Mouse (Mus musculus) neural tube, embryonic 14.5 days (tissue): ENCODE measurements at regions not wholly inside any gene's neighbourhood (a gene's known extent, or its start where the extent isn't known, plus 50 kb on each side); places are given as distances from the start of the nearest gene placed in this dataset.
A peak's percentile ranks its signal among the peaks of the same experiment; 100 is the strongest.

Experiments used
- ATAC-seq: fragments of 200-750 bp; cut with Nextera tagmentation; 2 replicates; pipeline ENCODE4 v1.8.0; 2017; ENCODE audit warnings: low read depth, mild to moderate bottlenecking, moderate TSS enrichment, moderate library complexity
- H3K27ac ChIP-seq: fragments of 300-500 bp; sonication (generic); 2 replicates; pipeline ENCODE4 v1.5.1; 2014; ENCODE audit warnings: low read depth, mild to moderate bottlenecking, control low read depth, low read length, moderate library complexity, mixed read lengths
- H3K27me3 ChIP-seq: fragments of 300-500 bp; sonication (generic); 2 replicates; pipeline ENCODE4 v1.6.1; 2014; ENCODE audit warnings: low read length; ENCODE audit not compliant: control insufficient read depth, insufficient read depth
- H3K36me3 ChIP-seq: fragments of 300-500 bp; sonication (generic); 2 replicates; pipeline ENCODE4 v1.6.1; 2014; ENCODE audit warnings: low read length, mixed read lengths; ENCODE audit not compliant: control insufficient read depth, insufficient read depth
- H3K4me1 ChIP-seq: fragments of 300-500 bp; sonication (generic); 2 replicates; pipeline ENCODE4 v1.6.1; 2014; ENCODE audit warnings: low read length; ENCODE audit not compliant: control insufficient read depth, insufficient read depth
- H3K4me2 ChIP-seq: fragments of 300-500 bp; sonication (generic); 2 replicates; pipeline ENCODE4 v1.6.1; 2014; ENCODE audit warnings: mild to moderate bottlenecking, low read depth, low read length, control low read depth
- H3K4me3 ChIP-seq: fragments of 300-500 bp; sonication (generic); 2 replicates; pipeline ENCODE4 v1.5.1; 2014; ENCODE audit warnings: low read depth, low read length, control low read depth, mixed read lengths
- H3K9ac ChIP-seq: fragments of 300-500 bp; sonication (generic); replicated peaks from 2 replicates; pipeline ENCODE4 v1.6.1; 2014; ENCODE audit warnings: low read depth, mild to moderate bottlenecking, control low read depth, low read length, mixed read lengths
- H3K9me3 ChIP-seq: fragments of 300-500 bp; sonication (generic); 2 replicates; pipeline ENCODE4 v1.6.1; 2016; ENCODE audit warnings: low read length; ENCODE audit not compliant: control insufficient read depth
- WGBS: fragments of 180-500 bp; shearing (Covaris S2); extraction: QIAGEN DNeasy Blood & Tissue Kit; methylation state at CpG from one replicate; pipeline ENCODE4 v1.1.7; 2014; 5-methylcytosine and 5-hydroxymethylcytosine counted together

DNA sequence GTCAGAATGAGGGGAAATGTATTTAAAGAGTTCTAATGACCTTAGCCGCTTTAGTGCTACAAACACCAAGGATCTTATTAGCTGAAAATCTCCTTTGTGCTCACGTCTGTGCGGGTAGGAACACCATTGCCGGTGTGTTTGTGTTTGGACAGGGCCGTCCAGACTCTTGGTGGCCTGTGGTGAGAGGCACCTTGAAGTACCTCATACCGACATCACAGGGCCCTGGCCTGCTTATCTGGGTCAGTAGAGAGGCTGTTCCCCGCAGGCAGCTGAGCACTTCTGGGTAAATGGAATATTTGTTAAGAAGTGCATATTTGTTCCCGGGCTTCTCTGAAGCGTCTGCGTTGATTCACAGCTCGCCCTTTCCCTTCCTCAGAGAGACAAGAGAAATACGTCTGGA lies 232.8 kb upstream of the Prox1 start:
- WGBS: 68% methylated on average over 12 of the region's 12 CpGs
- no peak overlapping the region for H3K4me3 ChIP-seq
- no peak for ATAC-seq
- no peaks in the 10 kb centered on the region for H3K4me1 ChIP-seq
- H3K27me3 ChIP-seq: no peaks in the 10 kb centered on the region
- no peaks in the 10 kb centered on the region for H3K9me3 ChIP-seq
- H3K9ac ChIP-seq: no peak overlapping the region
- no peak overlapping the region for H3K27ac ChIP-seq
- no peak overlapping the region for H3K4me2 ChIP-seq
- H3K36me3 ChIP-seq: no peaks in the 10 kb centered on the region

DNA sequence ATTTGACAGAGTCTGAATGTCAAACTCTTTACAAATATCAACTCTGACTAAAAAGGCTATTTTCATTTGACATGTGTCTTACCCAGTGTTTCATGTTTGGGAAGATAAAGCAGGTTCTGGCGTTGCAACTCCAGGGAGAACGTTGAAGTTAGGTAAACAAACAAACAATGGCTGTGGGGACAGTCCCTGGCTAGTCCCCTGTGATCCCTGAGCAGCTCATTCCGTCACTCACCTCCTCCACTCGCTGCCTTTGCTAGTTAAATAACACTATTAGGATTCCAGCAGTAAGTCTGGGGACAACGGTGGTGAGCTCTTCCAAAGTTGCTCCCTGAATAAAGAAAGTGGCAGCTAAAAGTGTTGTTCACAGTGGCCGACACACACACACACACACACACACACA lies 227.8 kb upstream of the Prox1 start:
- H3K9ac ChIP-seq: no peak overlapping the region
- no peaks in the 10 kb centered on the region for H3K36me3 ChIP-seq
- no peaks in the 10 kb centered on the region for H3K4me1 ChIP-seq
- H3K4me3 ChIP-seq: no peak overlapping the region
- WGBS: 67% methylated on average over 6 of the region's 6 CpGs
- H3K9me3 ChIP-seq: no peaks in the 10 kb centered on the region
- ATAC-seq: no peak
- H3K27ac ChIP-seq: no peak overlapping the region
- no peaks in the 10 kb centered on the region for H3K27me3 ChIP-seq
- no peak overlapping the region for H3K4me2 ChIP-seq

- Histone ChIP-seq H3K4me1 (no peaks in the 10 kb centered on the region), H3K4me2 (no peak overlapping the region), H3K27me3 (no peaks in the 10 kb centered on the region), H3K9ac (no peak overlapping the region), H3K27ac (no peak overlapping the region), H3K4me3 (no peak overlapping the region), H3K36me3 (no peaks in the 10 kb centered on the region), H3K9me3 (no peaks in the 10 kb centered on the region)
- WGBS: 81% methylated on average over 2 of the region's 2 CpGs
- no peak for ATAC-seq
These were observed 227.3 kb upstream of the Prox1 start for GRCm38 (mm10) chr1:190397811-190398210.

DNA sequence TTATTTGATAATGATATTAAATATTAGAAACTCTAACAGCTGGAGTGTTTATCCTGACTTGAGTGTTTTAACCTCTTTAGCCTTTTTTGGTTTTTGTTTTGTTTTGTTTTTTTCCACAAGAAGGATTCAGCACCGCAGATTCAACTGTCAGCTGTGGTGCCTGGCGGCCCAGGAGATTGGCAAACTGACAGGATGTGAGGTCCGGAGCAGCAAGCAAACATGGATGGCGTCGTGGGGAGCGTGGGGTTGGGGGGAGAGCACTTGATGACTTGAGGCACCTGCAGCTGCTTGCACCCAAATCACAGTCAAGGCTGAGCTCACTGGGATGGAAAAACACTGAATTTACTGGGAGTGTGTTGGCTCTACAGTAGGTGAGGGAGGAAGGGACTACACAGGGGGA lies 222.5 kb upstream of the Prox1 start:
- Histone ChIP-seq H3K9me3 (no peaks in the 10 kb centered on the region), H3K27me3 (no peaks in the 10 kb centered on the region), H3K36me3 (no peaks in the 10 kb centered on the region), H3K4me3 (no peak overlapping the region), H3K9ac (no peak overlapping the region), H3K27ac (no peak overlapping the region), H3K4me1 (no peaks in the 10 kb centered on the region), H3K4me2 (no peak overlapping the region)
- WGBS: 67% methylated on average over 6 of the region's 6 CpGs
- no peak for ATAC-seq

GRCm38 (mm10) chr1:190388853-190389252 lies 218.3 kb upstream of the Prox1 start:
- Histone ChIP-seq H3K36me3 (no peaks in the 10 kb centered on the region), H3K9me3 (no peaks in the 10 kb centered on the region), H3K4me3 (no peak overlapping the region), H3K27ac (no peak overlapping the region), H3K4me1 (no peaks in the 10 kb centered on the region), H3K9ac (no peak overlapping the region), H3K27me3 (no peaks in the 10 kb centered on the region), H3K4me2 (no peak overlapping the region)
- 93% methylated on average over 4 of the region's 4 CpGs for WGBS
- no peak for ATAC-seq

DNA sequence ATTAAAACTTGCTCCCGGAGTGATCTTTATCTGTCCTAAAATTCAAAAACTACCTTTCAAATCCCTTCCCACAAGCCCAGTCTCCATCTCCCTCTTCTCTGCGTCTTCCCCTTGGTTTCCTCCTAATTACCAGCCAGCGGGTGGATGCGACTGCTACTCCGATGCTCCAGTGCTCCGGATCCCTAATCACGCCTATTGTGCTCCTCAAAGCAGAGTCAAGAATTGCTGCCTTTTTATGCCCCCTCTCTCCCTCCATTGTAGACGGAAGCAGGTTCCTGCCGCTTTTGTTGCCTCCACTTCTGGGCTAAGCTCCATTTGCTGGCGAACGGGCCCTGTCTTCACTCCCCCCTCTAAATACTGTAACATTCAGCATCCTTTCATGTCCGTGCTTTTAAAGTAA lies 214.0 kb upstream of the Prox1 start:
- Histone ChIP-seq H3K27ac (no peak overlapping the region), H3K27me3 (no peaks in the 10 kb centered on the region), H3K4me1 (no peaks in the 10 kb centered on the region), H3K9ac (no peak overlapping the region), H3K36me3 (no peaks in the 10 kb centered on the region), H3K9me3 (no peaks in the 10 kb centered on the region), H3K4me2 (no peak overlapping the region), H3K4me3 (no peak overlapping the region)
- 18% methylated on average over 12 of the region's 12 CpGs for WGBS
- ATAC-seq: no peak

- no peak for ATAC-seq
- WGBS: 83% methylated on average over 10 of the region's 10 CpGs
- no peaks in the 10 kb centered on the region for H3K4me1 ChIP-seq
These were observed 212.8 kb upstream of the Prox1 start for GRCm38 (mm10) chr1:190383256-190383838.

GRCm38 (mm10) chr1:190380151-190380550 lies 209.6 kb upstream of the Prox1 start:
- H3K9ac ChIP-seq: no peak overlapping the region
- ATAC-seq: peak; percentile 54; the same call in 1 of the 2 replicates
- WGBS: 20% methylated on average over 10 of the region's 10 CpGs

More at GRCm38 (mm10) chr1:190383256-190383838, 212.8 kb upstream of the Prox1 start:
- Histone ChIP-seq H3K27me3 (no peaks in the 10 kb centered on the region), H3K4me3 (no peak overlapping the region), H3K9me3 (no peaks in the 10 kb centered on the region), H3K27ac (no peak overlapping the region), H3K9ac (no peak overlapping the region), H3K4me2 (no peak overlapping the region), H3K36me3 (no peaks in the 10 kb centered on the region)

GRCm38 (mm10) chr1:190375160-190375880 lies 204.8 kb upstream of the Prox1 start:
- H3K4me3 ChIP-seq: no peak overlapping the region
- no peak overlapping the region for H3K9ac ChIP-seq
- WGBS: 39% methylated on average over 22 of the region's 22 CpGs
- H3K4me2 ChIP-seq: no peak overlapping the region
- ATAC-seq: no peak
- no peaks in the 10 kb centered on the region for H3K4me1 ChIP-seq
- H3K36me3 ChIP-seq: no peaks in the 10 kb centered on the region
- no peaks in the 10 kb centered on the region for H3K27me3 ChIP-seq
- H3K27ac ChIP-seq: no peak overlapping the region
- H3K9me3 ChIP-seq: no peaks in the 10 kb centered on the region

More at GRCm38 (mm10) chr1:190380151-190380550, 209.6 kb upstream of the Prox1 start:
- no peaks in the 10 kb centered on the region for H3K36me3 ChIP-seq
- H3K4me1 ChIP-seq: no peaks in the 10 kb centered on the region
- H3K4me3 ChIP-seq: no peak overlapping the region
- no peak overlapping the region for H3K4me2 ChIP-seq
- no peaks in the 10 kb centered on the region for H3K9me3 ChIP-seq
- H3K27me3 ChIP-seq: no peaks in the 10 kb centered on the region
- H3K27ac ChIP-seq: no peak overlapping the region
